Mouse (Mus musculus) intestine, embryonic 14.5 days (tissue): ENCODE results near the gene Zbtb17. TPM values are rescaled to one million over a fixed set of nuclear protein-coding genes. Genes with fewer than 3 reads are reported as not detected.

Source experiments
- ATAC-seq: fragments of 200-750 bp; cut with Nextera tagmentation; replicated peaks from 2 replicates; pipeline ENCODE4 v1.8.0; 2017; ENCODE audit warnings: low read depth, moderate number of reproducible peaks, moderate TSS enrichment, moderate library complexity; ENCODE audit not compliant: low FRiP score, low TSS enrichment
- DNase-seq: peaks from one replicate; pipeline ENCODE4 v3.0.0-alpha.2; 2018; ENCODE audit warnings: low spot score
- H3K27ac ChIP-seq: fragments of 300-500 bp; sonication (generic); 2 replicates; pipeline ENCODE4 v1.5.1; 2014; ENCODE audit warnings: low read depth, mild to moderate bottlenecking, control low read depth
- H3K27me3 ChIP-seq: fragments of 300-500 bp; sonication (generic); replicated peaks from 2 replicates; pipeline ENCODE4 v1.6.1; 2014; ENCODE audit warnings: low read length, control low read depth; ENCODE audit not compliant: control insufficient read depth, insufficient read depth
- H3K36me3 ChIP-seq: fragments of 300-500 bp; sonication (generic); 2 replicates; pipeline ENCODE4 v1.6.1; 2014; ENCODE audit warnings: low read length, control low read depth; ENCODE audit not compliant: control insufficient read depth, insufficient read depth
- H3K4me1 ChIP-seq: fragments of 300-500 bp; sonication (generic); replicated peaks from 2 replicates; pipeline ENCODE4 v1.6.1; 2014; ENCODE audit warnings: low read length, control low read depth, mixed read lengths; ENCODE audit not compliant: control insufficient read depth, insufficient read depth
- H3K4me2 ChIP-seq: fragments of 300-500 bp; sonication (generic); 2 replicates; pipeline ENCODE4 v1.6.1; 2014; ENCODE audit warnings: low read length
- H3K4me3 ChIP-seq: fragments of 300-500 bp; sonication (generic); 2 replicates; pipeline ENCODE4 v1.5.1; 2014; ENCODE audit warnings: low read depth, low read length, control low read depth, mixed read lengths
- H3K9ac ChIP-seq: fragments of 300-500 bp; sonication (generic); 2 replicates; pipeline ENCODE4 v1.6.1; 2014; ENCODE audit warnings: mild to moderate bottlenecking, low read length
- H3K9me3 ChIP-seq: fragments of 300-500 bp; sonication (generic); 2 replicates; pipeline ENCODE4 v1.6.1; 2016; ENCODE audit warnings: low read length, control low read depth; ENCODE audit not compliant: control insufficient read depth
- WGBS: fragments of 180-500 bp; shearing (Covaris S2); extraction: QIAGEN DNeasy Blood & Tissue Kit; methylation state at CpG from one replicate; pipeline ENCODE4 v1.1.7; 2014; 5-methylcytosine and 5-hydroxymethylcytosine counted together
- polyA plus RNA-seq: library from polyadenylated mRNA; unstranded; fragments of >200 nt; fragmentation: Nextera tagmentation; extraction: Ambion mirVana; gene quantifications from 2 replicates; pipeline ENCODE4 v1.2.1, GENCODE M21; 2014

The Zbtb17 gene
- polyA plus RNA-seq, 1 experiment from 2014 or later = 29.9 TPM

DNA sequence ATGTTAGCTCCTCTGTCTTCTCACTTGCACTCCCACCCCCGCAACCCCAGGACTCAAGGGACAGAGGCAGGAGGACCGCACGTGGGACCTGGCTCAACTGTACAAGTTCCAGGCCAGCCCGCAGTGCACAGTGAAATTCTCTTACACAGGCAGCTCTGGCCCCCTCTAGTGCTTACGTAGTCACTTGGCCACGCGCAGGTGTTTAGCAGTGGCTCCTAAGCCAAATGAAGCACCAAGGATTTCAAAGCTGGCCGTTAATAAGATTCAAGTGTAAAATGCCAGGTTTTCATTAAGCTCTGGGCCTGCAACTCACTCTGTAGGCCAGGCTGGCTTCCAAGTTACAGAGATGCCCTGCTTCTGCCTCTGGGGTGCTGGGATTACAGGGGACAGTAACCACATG is 35.0 kb downstream of the Zbtb17 start:
- Histone ChIP-seq H3K27ac (no peak overlapping the region), H3K4me1 (no peaks in the 10 kb centered on the region; the same call in 1 of the 2 replicates)
- WGBS = 93% methylated on average over 8 of the region's 8 CpGs

DNA sequence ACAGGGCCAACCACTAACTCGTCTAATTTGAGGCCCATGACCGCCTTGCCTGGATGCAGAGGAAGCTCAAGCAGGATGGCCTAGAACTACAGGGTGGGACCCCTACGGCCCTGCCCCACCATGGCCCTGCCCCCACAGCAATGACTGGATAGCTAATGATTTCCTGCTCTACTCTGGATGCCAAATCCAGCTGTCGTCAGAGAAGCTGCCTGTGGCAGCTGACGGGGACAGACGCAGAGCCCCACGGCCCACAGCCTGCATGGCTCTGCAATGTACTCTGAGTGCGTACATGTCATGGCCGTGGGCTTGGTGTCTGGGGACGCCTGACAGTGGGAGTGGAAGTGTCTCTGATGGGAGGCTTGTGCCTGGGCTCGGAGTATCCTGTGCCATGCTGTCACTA is 39.6 kb downstream of the Zbtb17 start:
- Histone ChIP-seq H3K36me3 (peaks cover 89% of the 10 kb centered on the region), H3K27ac (no peak overlapping the region), H3K4me2 (no peak overlapping the region), H3K9ac (no peak overlapping the region), H3K9me3 (no peaks in the 10 kb centered on the region), H3K4me1 (no peaks in the 10 kb centered on the region), H3K27me3 (no peaks in the 10 kb centered on the region), H3K4me3 (no peak overlapping the region)
- 77% methylated on average over 11 of the region's 11 CpGs for WGBS
- ATAC-seq = no peak
- DNase-seq = no peak

More for the DNA sequence above, 35.0 kb downstream of the Zbtb17 start:
- DNase-seq = no peak
- H3K9me3 ChIP-seq = no peaks in the 10 kb centered on the region
- peaks cover 97% of the 10 kb centered on the region for H3K36me3 ChIP-seq
- no peak overlapping the region for H3K4me2 ChIP-seq
- H3K9ac ChIP-seq = no peak overlapping the region
- no peak overlapping the region for H3K4me3 ChIP-seq
- no peak for ATAC-seq
- H3K27me3 ChIP-seq = no peaks in the 10 kb centered on the region

DNA sequence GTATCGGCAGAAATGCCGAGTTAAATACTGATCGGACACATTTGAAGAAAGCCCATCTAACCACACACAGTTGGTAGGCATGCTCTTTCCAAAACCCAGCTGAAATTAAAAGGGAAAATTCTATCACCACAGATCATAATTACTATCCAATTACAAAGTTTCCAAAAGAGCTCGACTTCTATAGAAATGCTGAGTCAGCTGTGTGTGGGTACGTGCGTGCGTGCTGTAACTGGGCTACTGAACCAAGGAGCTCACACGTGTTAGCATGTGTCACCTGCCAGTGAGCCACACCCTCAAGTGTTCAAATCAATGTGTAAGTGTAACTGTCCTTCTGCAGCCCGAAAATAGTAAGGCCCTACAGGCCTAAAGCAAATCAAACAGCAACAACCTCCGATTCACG is 43.1 kb downstream of the Zbtb17 start:
- Histone ChIP-seq H3K36me3 (peaks cover 92% of the 10 kb centered on the region), H3K9ac (no peak overlapping the region), H3K4me1 (no peaks in the 10 kb centered on the region), H3K4me2 (no peak overlapping the region), H3K4me3 (no peak overlapping the region), H3K27me3 (no peaks in the 10 kb centered on the region), H3K9me3 (no peaks in the 10 kb centered on the region), H3K27ac (no peak overlapping the region)
- ATAC-seq = no peak
- 96% methylated on average over 11 of the region's 11 CpGs for WGBS
- no peak for DNase-seq

DNA sequence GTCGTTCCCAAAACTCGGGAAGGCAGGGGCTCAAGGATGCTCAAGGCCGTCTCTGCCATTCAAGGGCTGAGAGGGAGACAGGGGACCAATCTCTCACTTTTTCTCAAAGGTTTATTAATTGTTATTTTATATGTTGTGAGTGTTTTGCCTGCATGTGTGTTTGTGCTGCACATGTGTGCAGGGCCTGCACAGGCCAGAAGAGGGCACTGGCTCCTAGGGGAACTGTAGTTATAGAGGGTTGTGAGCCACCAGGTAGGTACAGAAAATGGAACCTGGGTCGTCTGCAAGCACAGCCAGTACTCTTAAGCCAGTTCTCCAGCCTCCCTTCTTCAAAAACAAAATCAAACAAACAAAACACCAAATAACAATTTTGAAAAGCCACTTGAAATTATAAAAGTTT is 44.2 kb downstream of the Zbtb17 start:
- H3K9me3 ChIP-seq = no peaks in the 10 kb centered on the region
- no peak overlapping the region for H3K9ac ChIP-seq
- H3K4me1 ChIP-seq = no peaks in the 10 kb centered on the region
- no peak for DNase-seq
- no peak overlapping the region for H3K27ac ChIP-seq
- H3K36me3 ChIP-seq = peaks cover 91% of the 10 kb centered on the region
- H3K4me2 ChIP-seq = no peak overlapping the region
- WGBS = 90% methylated on average over 4 of the region's 4 CpGs
- H3K27me3 ChIP-seq = no peaks in the 10 kb centered on the region
- no peak overlapping the region for H3K4me3 ChIP-seq
- ATAC-seq = no peak

DNA sequence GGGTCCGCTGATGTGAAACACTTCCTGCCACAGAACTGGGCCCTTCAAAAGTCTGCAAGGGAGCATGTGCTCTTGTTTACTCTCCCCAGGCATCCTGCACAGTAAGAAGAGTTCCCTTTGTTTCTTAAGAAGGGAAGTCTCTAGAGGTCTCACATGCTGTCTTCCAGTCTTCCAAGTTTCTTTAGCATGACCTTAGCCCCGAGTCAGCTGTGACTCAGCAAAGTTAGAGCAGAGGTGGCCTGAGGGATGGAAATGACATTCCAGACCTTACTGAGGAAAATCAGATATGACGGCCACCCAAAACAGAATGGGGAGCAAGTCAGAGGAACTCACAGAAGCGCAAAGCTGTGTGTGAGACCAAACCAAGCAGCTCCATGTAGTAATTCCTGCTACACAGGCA is 56.2 kb downstream of the Zbtb17 start:
- DNase-seq = no peak
- peaks cover 9% of the 10 kb centered on the region for H3K4me1 ChIP-seq
- H3K9me3 ChIP-seq = no peaks in the 10 kb centered on the region
- 66% methylated on average over 4 of the region's 4 CpGs for WGBS
- no peaks in the 10 kb centered on the region for H3K36me3 ChIP-seq
- H3K4me3 ChIP-seq = no peak overlapping the region
- no peak overlapping the region for H3K27ac ChIP-seq
- H3K4me2 ChIP-seq = no peak overlapping the region
- no peak for ATAC-seq
- no peaks in the 10 kb centered on the region for H3K27me3 ChIP-seq
- H3K9ac ChIP-seq = no peak overlapping the region

DNA sequence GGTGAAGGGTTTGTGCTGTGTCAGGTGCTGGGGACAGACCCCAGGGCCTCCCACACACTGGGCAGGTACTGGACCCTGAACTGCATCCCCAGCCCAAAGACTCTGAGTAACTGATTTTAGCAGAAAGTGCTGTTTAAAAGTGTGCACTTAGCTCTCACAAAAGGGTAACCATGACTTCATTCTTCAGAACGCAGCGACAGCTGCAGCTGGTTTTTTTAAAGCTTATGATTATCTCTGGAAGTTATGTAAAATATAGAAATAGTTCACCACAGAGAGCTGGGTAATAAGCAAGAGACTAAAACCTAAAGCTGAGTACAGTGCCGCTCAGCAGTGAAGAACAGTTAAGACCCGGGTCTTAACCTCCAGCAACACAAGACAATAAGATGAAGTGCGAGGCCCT is 56.6 kb downstream of the Zbtb17 start:
- 53% methylated on average over 5 of the region's 5 CpGs for WGBS
- H3K4me3 ChIP-seq = no peak overlapping the region
- H3K4me2 ChIP-seq = no peak overlapping the region
- H3K9ac ChIP-seq = no peak overlapping the region
- peak overlapping the region; percentile 25; the same call in 1 of the 2 replicates for H3K27ac ChIP-seq
- no peaks in the 10 kb centered on the region for H3K36me3 ChIP-seq
- no peaks in the 10 kb centered on the region for H3K27me3 ChIP-seq
- ATAC-seq (no peak), DNase-seq (no peak)
- no peaks in the 10 kb centered on the region for H3K9me3 ChIP-seq
- H3K4me1 ChIP-seq = peaks cover 10% of the 10 kb centered on the region

DNA sequence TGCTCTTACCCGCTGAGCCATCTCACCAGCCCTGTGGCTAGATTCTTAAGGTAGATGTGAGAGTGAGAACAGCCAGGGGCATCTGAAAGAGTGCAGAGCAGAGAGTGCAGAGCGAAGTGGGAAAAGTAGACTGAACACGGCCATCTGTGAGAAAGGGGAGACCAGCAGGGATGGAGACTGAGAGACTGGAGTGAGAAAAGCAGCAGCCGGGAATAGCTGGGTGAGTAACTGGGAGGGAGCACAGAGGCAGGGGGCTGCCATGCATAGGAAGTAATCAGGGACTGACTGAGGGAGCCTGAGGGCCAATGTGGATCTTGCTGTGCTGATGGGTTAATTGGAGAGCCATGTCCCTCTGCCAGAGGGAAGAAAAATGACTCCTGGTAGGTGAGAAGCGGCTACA is 58.3 kb downstream of the Zbtb17 start:
- Histone ChIP-seq H3K27ac (no peak overlapping the region), H3K4me1 (peaks cover 24% of the 10 kb centered on the region), H3K9ac (no peak overlapping the region), H3K4me2 (no peak overlapping the region), H3K9me3 (no peaks in the 10 kb centered on the region), H3K36me3 (no peaks in the 10 kb centered on the region), H3K4me3 (no peak overlapping the region), H3K27me3 (no peaks in the 10 kb centered on the region)
- no peak for DNase-seq
- no peak for ATAC-seq
- 64% methylated on average over 5 of the region's 5 CpGs for WGBS

DNA sequence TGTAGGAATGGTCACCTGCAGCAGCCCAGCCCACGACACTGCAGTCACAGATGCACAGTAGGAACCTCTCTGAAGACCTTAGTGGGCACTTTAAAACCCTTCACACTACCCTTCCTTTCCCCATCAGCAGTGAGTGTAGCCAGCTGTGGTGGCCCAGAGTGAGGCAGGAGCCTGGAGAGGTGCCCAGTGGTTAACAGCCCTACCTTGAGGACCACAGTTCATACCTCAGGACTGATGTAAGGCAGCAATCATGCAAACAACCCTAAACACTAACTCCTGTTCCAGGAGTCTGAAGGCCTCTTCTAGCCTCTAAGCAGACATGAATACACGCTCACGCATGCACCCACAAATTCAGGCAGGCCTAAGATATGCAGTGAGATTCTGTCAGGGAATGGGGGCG is 60.0 kb downstream of the Zbtb17 start:
- Histone ChIP-seq H3K9ac (no peak overlapping the region), H3K36me3 (no peaks in the 10 kb centered on the region), H3K27ac (no peak overlapping the region), H3K4me2 (no peak overlapping the region), H3K9me3 (no peaks in the 10 kb centered on the region), H3K4me3 (no peak overlapping the region), H3K4me1 (peaks cover 24% of the 10 kb centered on the region), H3K27me3 (no peaks in the 10 kb centered on the region)
- WGBS = 95% methylated on average over 4 of the region's 4 CpGs
- no peak for ATAC-seq
- DNase-seq = no peak

DNA sequence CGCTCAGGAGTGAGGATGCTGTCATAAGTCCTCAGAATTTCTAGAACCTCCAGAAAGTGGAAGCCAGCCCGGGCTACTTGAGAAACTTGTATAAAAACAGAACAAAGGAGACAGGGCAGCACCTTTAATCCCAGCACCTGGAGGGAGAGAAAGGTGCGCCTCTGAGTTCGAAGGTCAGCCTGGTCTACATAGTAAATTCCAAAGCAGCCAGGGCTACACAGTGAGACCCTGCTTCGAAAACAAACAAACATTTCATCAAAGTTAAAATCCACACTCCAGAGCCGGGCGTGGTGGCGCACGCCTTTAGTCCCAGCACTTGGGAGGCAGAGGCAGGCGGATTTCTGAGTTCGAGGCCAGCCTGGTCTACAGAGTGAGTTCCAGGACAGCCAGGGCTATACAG is 61.4 kb downstream of the Zbtb17 start:
- Histone ChIP-seq H3K9ac (no peak overlapping the region), H3K4me3 (no peak overlapping the region), H3K9me3 (no peaks in the 10 kb centered on the region), H3K36me3 (no peaks in the 10 kb centered on the region), H3K27me3 (no peaks in the 10 kb centered on the region), H3K27ac (peak overlapping the region; percentile 65; the same call in 1 of the 2 replicates), H3K4me2 (no peak overlapping the region), H3K4me1 (peaks cover 26% of the 10 kb centered on the region)
- WGBS = 91% methylated on average over 10 of the region's 11 CpGs
- DNase-seq = no peak
- 0 out of 2 replicates have a peak, but pooled peaks have one; percentile 11 for ATAC-seq
